Mouse (Mus musculus) myocyte (in vitro differentiated cells): ENCODE measurements around the gene Tspyl1.

Experiments
- CEBPB ChIP-seq: IDR thresholded peaks from 2 replicates; pipeline ENCODE4 v1.6.1; 2011; ENCODE audit warnings: mild to moderate bottlenecking, moderate library complexity; ENCODE audit not compliant: poor library complexity, insufficient read depth, severe bottlenecking
- MYOG ChIP-seq, 3 experiments: IDR thresholded peaks; one replicate each; pipeline ENCODE4 v1.6.1; 2011; ENCODE audit warnings: control low read depth in 2 of 3, low read depth in 2 of 3, mild to moderate bottlenecking in 2 of 3; ENCODE audit not compliant: insufficient read length in 2 of 3, control insufficient read depth in 1 of 3, insufficient read depth in 1 of 3
- POLR2A ChIP-seq: IDR thresholded peaks from one replicate; pipeline ENCODE4 v1.6.1; 2011; ENCODE audit warnings: low read depth, mild to moderate bottlenecking, control low read depth, moderate library complexity; ENCODE audit not compliant: insufficient read length

DNA sequence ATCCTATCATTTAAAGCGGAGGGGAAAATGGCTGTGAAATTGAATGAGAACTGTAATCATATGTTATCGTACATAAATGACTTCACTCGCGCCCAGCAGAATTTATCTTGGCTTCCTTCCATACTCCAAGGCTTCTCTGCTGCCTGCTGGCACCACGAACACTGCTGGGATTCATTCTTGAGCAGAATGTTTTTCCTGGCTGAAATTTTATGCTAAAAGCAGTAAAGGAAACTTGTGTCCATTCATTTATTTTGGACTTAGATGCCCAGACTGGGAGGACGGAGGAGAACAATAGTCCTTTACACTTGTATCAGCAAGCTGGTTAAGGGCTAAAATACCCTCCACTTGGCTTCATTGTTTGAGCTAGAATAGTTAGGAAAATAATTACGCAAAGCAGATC lies 10.3 kb upstream of the Tspyl1 start:
- TF ChIP-seq POLR2A (no peak), CEBPB (no peak), MYOG (IDR thresholded peaks at IDR 0.05; ENCODE audit: control insufficient read depth in 1 of 3, insufficient read depth in 1 of 3, insufficient read length in 2 of 3, low read depth in 2 of 3) (no peak)
